Mouse (Mus musculus) CH12.LX (cell line): ENCODE data around the gene Mtap.

Experiments
- CHD1 ChIP-seq: IDR thresholded peaks from 2 replicates; pipeline ENCODE4 v1.6.1; 2012; ENCODE audit warnings: low read depth, low read length, improper control_type of control experiment, inconsistent platforms
- CTCF ChIP-seq, 2 experiments: IDR thresholded peaks in 1 of 2; conservative IDR thresholded peaks in 1 of 2; 2 replicates each; pipeline ENCODE4 v1.5.1; 2011 to 2012; ENCODE audit warnings: low read depth in 2 of 2, low read length in 2 of 2, improper control_type of control experiment in 1 of 2, inconsistent platforms in 1 of 2, mild to moderate bottlenecking in 1 of 2, moderate library complexity in 1 of 2
- HCFC1 ChIP-seq: IDR thresholded peaks from 2 replicates; pipeline ENCODE4 v1.6.1; 2012; ENCODE audit warnings: low read depth, mild to moderate bottlenecking, inconsistent platforms, low read length, improper control_type of control experiment
- JUND ChIP-seq: conservative IDR thresholded peaks from 2 replicates; pipeline ENCODE4 v1.6.1; 2011; ENCODE audit warnings: low read depth, low read length, improper control_type of control experiment
- MAFK ChIP-seq: IDR thresholded peaks from 2 replicates; pipeline ENCODE4 v1.6.1; 2011; ENCODE audit warnings: low read length, improper control_type of control experiment; ENCODE audit not compliant: insufficient replicate concordance
- MEF2A ChIP-seq: IDR thresholded peaks from 2 replicates; pipeline ENCODE4 v1.6.1; 2014; ENCODE audit warnings: low read depth, mild to moderate bottlenecking, inconsistent platforms, low read length, improper control_type of control experiment, borderline replicate concordance
- MXI1 ChIP-seq: IDR thresholded peaks from 2 replicates; pipeline ENCODE4 v1.6.1; 2011; ENCODE audit warnings: mild to moderate bottlenecking, low read depth, low read length, improper control_type of control experiment
- NELFE ChIP-seq: IDR thresholded peaks from 2 replicates; pipeline ENCODE4 v1.6.1; 2011; ENCODE audit warnings: low read depth, low read length, improper control_type of control experiment
- POLR2A ChIP-seq: IDR thresholded peaks from 2 replicates; pipeline ENCODE4 v1.6.1; 2011; ENCODE audit warnings: low read depth, mild to moderate bottlenecking, improper control_type of control experiment, low read length
- USF2 ChIP-seq: conservative IDR thresholded peaks from 2 replicates; pipeline ENCODE4 v1.6.1; 2011; ENCODE audit warnings: low read depth, low read length, improper control_type of control experiment

DNA sequence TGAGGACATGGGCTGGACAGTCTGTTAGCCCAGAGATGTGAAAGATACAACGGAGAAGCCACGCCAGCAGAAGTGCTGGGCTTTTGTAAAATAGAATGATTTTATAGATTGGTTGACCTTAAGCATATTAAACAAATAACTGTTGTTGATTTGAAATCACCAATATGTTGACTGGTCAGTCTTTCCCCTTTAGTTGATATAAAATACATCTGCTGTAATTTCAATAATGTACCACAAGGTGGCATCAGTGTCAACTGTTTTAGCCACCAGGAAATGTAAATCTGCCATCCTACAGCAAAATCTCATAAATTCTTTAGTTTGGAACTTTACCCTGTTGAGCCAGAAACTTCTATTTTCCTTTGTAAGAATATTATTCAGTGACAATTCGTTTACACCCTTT lies 9.4 kb downstream of the Mtap start:
- TF ChIP-seq JUND (no peak), USF2 (no peak), CHD1 (no peak), MXI1 (no peak), CTCF (conservative IDR thresholded peaks at IDR 0.05 in 1 of 2, IDR thresholded peaks at IDR 0.05 in 1 of 2; ENCODE audit: low read depth in 2 of 2, low read length in 2 of 2) (no peak), MAFK (no peak), HCFC1 (no peak), POLR2A (no peak), MEF2A (no peak), NELFE (no peak)
